Mouse (Mus musculus) myocyte (in vitro differentiated cells): ENCODE measurements at regions not wholly inside any gene's neighbourhood (a gene's known extent, or its start where the extent isn't known, plus 50 kb on each side); places are given as distances from the start of the nearest gene placed in this dataset.

Experiments used
- H3K27me3 ChIP-seq: one replicate; pipeline ENCODE4 v1.6.1; 2011; ENCODE audit not compliant: control insufficient read depth, insufficient read depth, insufficient read length
- H3K36me3 ChIP-seq: one replicate; pipeline ENCODE4 v1.6.1; 2011; ENCODE audit not compliant: control insufficient read depth, insufficient read depth
- H3K4me2 ChIP-seq: one replicate; pipeline ENCODE4 v1.6.1; 2011; ENCODE audit warnings: low read depth, control low read depth
- H3K4me3 ChIP-seq: one replicate; pipeline ENCODE4 v1.5.1; 2011; ENCODE audit warnings: mild to moderate bottlenecking, control low read depth, moderate library complexity
- H3K79me2 ChIP-seq: one replicate; pipeline ENCODE4 v1.6.1; 2011; ENCODE audit not compliant: control insufficient read depth, insufficient read depth
- H3ac ChIP-seq: one replicate; pipeline ENCODE4 v1.6.1; 2011; ENCODE audit not compliant: control insufficient read depth, insufficient read length
- CEBPB ChIP-seq: IDR thresholded peaks from 2 replicates; pipeline ENCODE4 v1.6.1; 2011; ENCODE audit warnings: mild to moderate bottlenecking, moderate library complexity; ENCODE audit not compliant: poor library complexity, insufficient read depth, severe bottlenecking
- E2F4 ChIP-seq: IDR thresholded peaks from one replicate; pipeline ENCODE4 v1.6.1; 2011; ENCODE audit warnings: mild to moderate bottlenecking, control low read depth, moderate library complexity; ENCODE audit not compliant: insufficient read depth
- MAX ChIP-seq: IDR thresholded peaks from one replicate; pipeline ENCODE4 v1.6.1; 2011; ENCODE audit warnings: low read depth, mild to moderate bottlenecking, control low read depth
- MYOD1 ChIP-seq, 3 experiments: IDR thresholded peaks; one replicate each; pipeline ENCODE4 v1.6.1; 2011; ENCODE audit warnings: control low read depth in 2 of 3, low read depth in 2 of 3, mild to moderate bottlenecking in 2 of 3, moderate library complexity in 1 of 3; ENCODE audit not compliant: insufficient read length in 2 of 3, control insufficient read depth in 1 of 3
- MYOG ChIP-seq, 3 experiments: IDR thresholded peaks; one replicate each; pipeline ENCODE4 v1.6.1; 2011; ENCODE audit warnings: control low read depth in 2 of 3, low read depth in 2 of 3, mild to moderate bottlenecking in 2 of 3; ENCODE audit not compliant: insufficient read length in 2 of 3, control insufficient read depth in 1 of 3, insufficient read depth in 1 of 3
- POLR2A ChIP-seq: IDR thresholded peaks from one replicate; pipeline ENCODE4 v1.6.1; 2011; ENCODE audit warnings: low read depth, mild to moderate bottlenecking, control low read depth, moderate library complexity; ENCODE audit not compliant: insufficient read length
- POLR2AphosphoS2 ChIP-seq: IDR thresholded peaks from one replicate; pipeline ENCODE4 v1.6.1; 2011; ENCODE audit warnings: low read depth, control low read depth; ENCODE audit not compliant: insufficient read length
- REST ChIP-seq: IDR thresholded peaks from one replicate; pipeline ENCODE4 v1.6.1; 2011; ENCODE audit warnings: mild to moderate bottlenecking, control low read depth, moderate library complexity; ENCODE audit not compliant: insufficient read depth, insufficient read length
- SRF ChIP-seq: IDR thresholded peaks from one replicate; pipeline ENCODE4 v1.6.1; 2011; ENCODE audit warnings: low read depth; ENCODE audit not compliant: control insufficient read depth, insufficient read length
- TCF12 ChIP-seq: IDR thresholded peaks from one replicate; pipeline ENCODE4 v1.6.1; 2011; ENCODE audit warnings: mild to moderate bottlenecking, control low read depth; ENCODE audit not compliant: poor library complexity, insufficient read depth, severe bottlenecking
- TCF3 ChIP-seq: IDR thresholded peaks from one replicate; pipeline ENCODE4 v1.6.1; 2011; ENCODE audit warnings: low read depth, control low read depth; ENCODE audit not compliant: insufficient read length
- USF1 ChIP-seq: IDR thresholded peaks from one replicate; pipeline ENCODE4 v1.6.1; 2011; ENCODE audit warnings: low read depth, mild to moderate bottlenecking, control low read depth, moderate library complexity

- Histone ChIP-seq H3ac (no peak overlapping the region), H3K36me3 (no peaks in the 10 kb centered on the region), H3K4me2 (no peak overlapping the region), H3K4me3 (no peak overlapping the region), H3K27me3 (no peaks in the 10 kb centered on the region), H3K79me2 (no peaks in the 10 kb centered on the region)
- TF ChIP-seq E2F4 = no peak
- no peak for TF ChIP-seq SRF
- no peak for TF ChIP-seq MAX
- TF ChIP-seq REST = no peak
- no peak for TF ChIP-seq TCF12
- TF ChIP-seq CEBPB = no peak
- TF ChIP-seq MYOD1 (IDR thresholded peaks at IDR 0.05; ENCODE audit: control insufficient read depth in 1 of 3, insufficient read length in 2 of 3, low read depth in 2 of 3) = no peak
- no peak for TF ChIP-seq MYOG (IDR thresholded peaks at IDR 0.05; ENCODE audit: control insufficient read depth in 1 of 3, insufficient read depth in 1 of 3, insufficient read length in 2 of 3, low read depth in 2 of 3)
- no peak for TF ChIP-seq TCF3
- TF ChIP-seq POLR2A = no peak
- TF ChIP-seq USF1 = no peak
- TF ChIP-seq POLR2AphosphoS2 = no peak
Observed at GRCm38 (mm10) chr11:18278585-18279136, 325.0 kb upstream of the Etaa1 start.

- H3K79me2 ChIP-seq = no peaks in the 10 kb centered on the region
- no peaks in the 10 kb centered on the region for H3K36me3 ChIP-seq
- no peak for TF ChIP-seq POLR2A
- no peak for TF ChIP-seq SRF
- H3K4me2 ChIP-seq = no peak overlapping the region
- no peak overlapping the region for H3K4me3 ChIP-seq
- no peaks in the 10 kb centered on the region for H3K27me3 ChIP-seq
- H3ac ChIP-seq = no peak overlapping the region
Observed at GRCm38 (mm10) chr11:18272392-18272791, 318.7 kb upstream of the Etaa1 start.

- Histone ChIP-seq H3K79me2 (no peaks in the 10 kb centered on the region), H3ac (no peak overlapping the region), H3K4me2 (no peak overlapping the region), H3K27me3 (no peaks in the 10 kb centered on the region), H3K4me3 (no peak overlapping the region), H3K36me3 (no peaks in the 10 kb centered on the region)
- TF ChIP-seq POLR2AphosphoS2 (no peak), E2F4 (no peak), TCF3 (no peak), REST (no peak), MYOD1 (IDR thresholded peaks at IDR 0.05; ENCODE audit: control insufficient read depth in 1 of 3, insufficient read length in 2 of 3, low read depth in 2 of 3) (no peak), SRF (no peak), MAX (no peak), POLR2A (no peak), MYOG (IDR thresholded peaks at IDR 0.05; ENCODE audit: control insufficient read depth in 1 of 3, insufficient read depth in 1 of 3, insufficient read length in 2 of 3, low read depth in 2 of 3) (no peak), TCF12 (no peak), USF1 (no peak), CEBPB (no peak)
Observed at GRCm38 (mm10) chr11:18266161-18266560, 312.5 kb upstream of the Etaa1 start.

- Histone ChIP-seq H3K79me2 (no peaks in the 10 kb centered on the region), H3K36me3 (no peaks in the 10 kb centered on the region), H3K27me3 (no peaks in the 10 kb centered on the region), H3K4me2 (no peak overlapping the region), H3ac (no peak overlapping the region), H3K4me3 (no peak overlapping the region)
- no peak for TF ChIP-seq MYOD1 (IDR thresholded peaks at IDR 0.05; ENCODE audit: control insufficient read depth in 1 of 3, insufficient read length in 2 of 3, low read depth in 2 of 3)
- no peak for TF ChIP-seq CEBPB
- no peak for TF ChIP-seq MAX
- no peak for TF ChIP-seq USF1
- TF ChIP-seq REST = no peak
- no peak for TF ChIP-seq TCF3
Observed at GRCm38 (mm10) chr11:18262901-18263300, 309.2 kb upstream of the Etaa1 start.

- Histone ChIP-seq H3K4me2 (no peak overlapping the region), H3K79me2 (no peaks in the 10 kb centered on the region), H3K27me3 (no peaks in the 10 kb centered on the region), H3ac (no peak overlapping the region), H3K36me3 (no peaks in the 10 kb centered on the region), H3K4me3 (no peak overlapping the region)
- TF ChIP-seq MYOD1 (IDR thresholded peaks at IDR 0.05; ENCODE audit: control insufficient read depth in 1 of 3, insufficient read length in 2 of 3, low read depth in 2 of 3) (no peak), USF1 (no peak), TCF12 (no peak), POLR2AphosphoS2 (no peak), CEBPB (no peak), SRF (no peak), MAX (no peak), MYOG (IDR thresholded peaks at IDR 0.05; ENCODE audit: control insufficient read depth in 1 of 3, insufficient read depth in 1 of 3, insufficient read length in 2 of 3, low read depth in 2 of 3) (no peak), TCF3 (no peak)
Observed at GRCm38 (mm10) chr11:18249236-18249635, 295.6 kb upstream of the Etaa1 start.
